Mouse (Mus musculus) forebrain, postnatal 0 days (tissue): ENCODE data around the gene Synj2. TPM values are rescaled to one million over a fixed set of nuclear protein-coding genes. Genes with fewer than 3 reads are reported as not detected.

Source experiments
- ATAC-seq: fragments of 200-750 bp; cut with Nextera tagmentation; 2 replicates; pipeline ENCODE4 v1.8.0; 2017; ENCODE audit warnings: mild to moderate bottlenecking, moderate library complexity
- DNase-seq: peaks from one replicate; pipeline ENCODE4 v3.0.0-alpha.2; 2015
- H3K27ac ChIP-seq: fragments of 300-500 bp; sonication (generic); 2 replicates; pipeline ENCODE4 v1.5.1; 2014; ENCODE audit warnings: low read depth, mild to moderate bottlenecking, antibody characterized with exemption, low read length, moderate library complexity, mixed read lengths
- H3K27me3 ChIP-seq: fragments of 300-500 bp; sonication (generic); 2 replicates; pipeline ENCODE4 v1.6.1; 2014; ENCODE audit warnings: mild to moderate bottlenecking, low read length, mixed read lengths; ENCODE audit not compliant: insufficient read depth
- H3K36me3 ChIP-seq: fragments of 300-500 bp; sonication (generic); 2 replicates; pipeline ENCODE4 v1.6.1; 2014; ENCODE audit warnings: mild to moderate bottlenecking, moderate library complexity; ENCODE audit not compliant: insufficient read depth
- H3K4me1 ChIP-seq: fragments of 300-500 bp; sonication (generic); 2 replicates; pipeline ENCODE4 v1.6.1; 2014; ENCODE audit warnings: antibody characterized with exemption; ENCODE audit not compliant: insufficient read depth
- H3K4me2 ChIP-seq: fragments of 300-500 bp; sonication (generic); 2 replicates; pipeline ENCODE4 v1.6.1; 2014; ENCODE audit warnings: low read depth, mild to moderate bottlenecking, moderate library complexity
- H3K4me3 ChIP-seq: fragments of 300-500 bp; sonication (generic); 2 replicates; pipeline ENCODE4 v1.5.1; 2014; ENCODE audit warnings: low read depth, low read length, mixed read lengths
- H3K9ac ChIP-seq: fragments of 300-500 bp; sonication (generic); 2 replicates; pipeline ENCODE4 v1.6.1; 2014; ENCODE audit warnings: mild to moderate bottlenecking
- H3K9me3 ChIP-seq: fragments of 300-500 bp; sonication (generic); 2 replicates; pipeline ENCODE4 v1.6.1; 2016; ENCODE audit warnings: low read length
- CTCF ChIP-seq: sonication (generic); IDR thresholded peaks from 2 replicates; pipeline ENCODE4 v1.5.1; 2016; ENCODE audit warnings: antibody characterized with exemption, control low read depth, low read depth
- WGBS: fragments of 180-500 bp; shearing (Covaris S2); extraction: QIAGEN DNeasy Blood & Tissue Kit; methylation state at CpG from one replicate; pipeline ENCODE4 v1.1.7; 2014; 5-methylcytosine and 5-hydroxymethylcytosine counted together
- polyA plus RNA-seq: library from polyadenylated mRNA; unstranded; fragments of >200 nt; fragmentation: Nextera tagmentation; extraction: Ambion mirVana; gene quantifications from 2 replicates; pipeline ENCODE4 v1.2.1, GENCODE M21; 2015
- total RNA-seq: library from RNA; depleted of rRNA; stranded (reverse); fragments of >200 nt; gene quantifications from 2 replicates; pipeline ENCODE4 v1.2.3, GENCODE M21; 2014

Synj2 gene
- total and polyA plus RNA-seq, 2 experiments from 2014 or later = 3.6 to 6.8 TPM

- Histone ChIP-seq H3K27ac (no peak overlapping the region), H3K36me3 (no peaks in the 10 kb centered on the region), H3K4me1 (peaks cover 21% of the 10 kb centered on the region; the same call in 1 of the 2 replicates), H3K9ac (no peak overlapping the region), H3K4me3 (no peak overlapping the region), H3K9me3 (no peaks in the 10 kb centered on the region), H3K27me3 (no peaks in the 10 kb centered on the region), H3K4me2 (no peak overlapping the region)
- WGBS = 64% methylated on average over 8 of the region's 8 CpGs
- ATAC-seq (no peak), DNase-seq (no peak)
- TF ChIP-seq CTCF = no peak
Measured at GRCm38 (mm10) chr17:5977921-5978504, 36.9 kb downstream of the Synj2 start.

GRCm38 (mm10) chr17:5978505-5979077 is 37.5 kb downstream of the Synj2 start:
- ATAC-seq (no peak), DNase-seq (no peak)
- no peak for TF ChIP-seq CTCF
- Histone ChIP-seq H3K9me3 (no peaks in the 10 kb centered on the region), H3K4me2 (no peak overlapping the region), H3K27me3 (no peaks in the 10 kb centered on the region), H3K27ac (no peak overlapping the region), H3K36me3 (no peaks in the 10 kb centered on the region), H3K9ac (no peak overlapping the region), H3K4me1 (peaks cover 21% of the 10 kb centered on the region; the same call in 1 of the 2 replicates), H3K4me3 (no peak overlapping the region)
- WGBS = 68% methylated on average over 10 of the region's 10 CpGs

- peak; percentile 31 for TF ChIP-seq CTCF
- 37% methylated on average over 6 of the region's 6 CpGs for WGBS
- no peak overlapping the region for H3K9ac ChIP-seq
- no peaks in the 10 kb centered on the region for H3K9me3 ChIP-seq
- H3K4me3 ChIP-seq = no peak overlapping the region
- ATAC-seq = no peak
- H3K4me2 ChIP-seq = no peak overlapping the region
- H3K27ac ChIP-seq = no peak overlapping the region
- H3K4me1 ChIP-seq = peaks cover 12% of the 10 kb centered on the region; the same call in 1 of the 2 replicates
- H3K27me3 ChIP-seq = no peaks in the 10 kb centered on the region
- DNase-seq = no peak
- H3K36me3 ChIP-seq = no peaks in the 10 kb centered on the region
Measured at GRCm38 (mm10) chr17:5980860-5981259, 39.8 kb downstream of the Synj2 start.

- Histone ChIP-seq H3K4me1 (no peaks in the 10 kb centered on the region), H3K9ac (no peak overlapping the region), H3K27me3 (no peaks in the 10 kb centered on the region), H3K36me3 (no peaks in the 10 kb centered on the region), H3K4me2 (no peak overlapping the region), H3K4me3 (no peak overlapping the region), H3K9me3 (no peaks in the 10 kb centered on the region), H3K27ac (no peak overlapping the region)
- no peak for TF ChIP-seq CTCF
- DNase-seq (no peak), ATAC-seq (no peak)
- 76% methylated on average over 6 of the region's 6 CpGs for WGBS
Measured at GRCm38 (mm10) chr17:5983150-5983549, 42.1 kb downstream of the Synj2 start.

GRCm38 (mm10) chr17:5983901-5984300 is 42.8 kb downstream of the Synj2 start:
- Histone ChIP-seq H3K9me3 (no peaks in the 10 kb centered on the region), H3K9ac (no peak overlapping the region), H3K36me3 (no peaks in the 10 kb centered on the region), H3K27ac (no peak overlapping the region), H3K27me3 (no peaks in the 10 kb centered on the region), H3K4me1 (no peaks in the 10 kb centered on the region), H3K4me3 (no peak overlapping the region), H3K4me2 (no peak overlapping the region)
- DNase-seq = no peak
- 71% methylated on average over 6 of the region's 6 CpGs for WGBS
- no peak for TF ChIP-seq CTCF
- no peak for ATAC-seq

- no peak for ATAC-seq
- TF ChIP-seq CTCF = no peak
Measured at GRCm38 (mm10) chr17:5984700-5985231, 43.7 kb downstream of the Synj2 start.

GRCm38 (mm10) chr17:5985271-5985670 is 44.2 kb downstream of the Synj2 start:
- H3K4me3 ChIP-seq = no peak overlapping the region
- 88% methylated on average over 1 of the region's 1 CpGs for WGBS
- ATAC-seq = no peak
- no peak overlapping the region for H3K27ac ChIP-seq
- no peaks in the 10 kb centered on the region for H3K36me3 ChIP-seq
- no peaks in the 10 kb centered on the region for H3K9me3 ChIP-seq
- no peak overlapping the region for H3K4me2 ChIP-seq
- no peak for TF ChIP-seq CTCF
- H3K27me3 ChIP-seq = no peaks in the 10 kb centered on the region
- no peak for DNase-seq
- no peak overlapping the region for H3K9ac ChIP-seq
- H3K4me1 ChIP-seq = no peaks in the 10 kb centered on the region

More at GRCm38 (mm10) chr17:5984700-5985231, 43.7 kb downstream of the Synj2 start:
- H3K27ac ChIP-seq = no peak overlapping the region
- H3K4me1 ChIP-seq = no peaks in the 10 kb centered on the region
- no peak overlapping the region for H3K4me3 ChIP-seq
- H3K4me2 ChIP-seq = no peak overlapping the region
- no peak overlapping the region for H3K9ac ChIP-seq
- 76% methylated on average over 13 of the region's 13 CpGs for WGBS
- no peaks in the 10 kb centered on the region for H3K27me3 ChIP-seq
- no peaks in the 10 kb centered on the region for H3K36me3 ChIP-seq
- no peak for DNase-seq
- H3K9me3 ChIP-seq = no peaks in the 10 kb centered on the region
